Mouse (Mus musculus) neural tube, embryonic 14.5 days (tissue): Measurements from ENCODE around the gene Sf3b3. TPM values are rescaled to one million over a fixed set of nuclear protein-coding genes. Genes with fewer than 3 reads are reported as not detected.

Experiments used
- ATAC-seq: fragments of 200-750 bp; cut with Nextera tagmentation; 2 replicates; pipeline ENCODE4 v1.8.0; 2017; ENCODE audit warnings: low read depth, mild to moderate bottlenecking, moderate TSS enrichment, moderate library complexity
- H3K27ac ChIP-seq: fragments of 300-500 bp; sonication (generic); 2 replicates; pipeline ENCODE4 v1.5.1; 2014; ENCODE audit warnings: low read depth, mild to moderate bottlenecking, control low read depth, low read length, moderate library complexity, mixed read lengths
- H3K27me3 ChIP-seq: fragments of 300-500 bp; sonication (generic); 2 replicates; pipeline ENCODE4 v1.6.1; 2014; ENCODE audit warnings: low read length; ENCODE audit not compliant: control insufficient read depth, insufficient read depth
- H3K36me3 ChIP-seq: fragments of 300-500 bp; sonication (generic); 2 replicates; pipeline ENCODE4 v1.6.1; 2014; ENCODE audit warnings: low read length, mixed read lengths; ENCODE audit not compliant: control insufficient read depth, insufficient read depth
- H3K4me1 ChIP-seq: fragments of 300-500 bp; sonication (generic); 2 replicates; pipeline ENCODE4 v1.6.1; 2014; ENCODE audit warnings: low read length; ENCODE audit not compliant: control insufficient read depth, insufficient read depth
- H3K4me2 ChIP-seq: fragments of 300-500 bp; sonication (generic); 2 replicates; pipeline ENCODE4 v1.6.1; 2014; ENCODE audit warnings: mild to moderate bottlenecking, low read depth, low read length, control low read depth
- H3K4me3 ChIP-seq: fragments of 300-500 bp; sonication (generic); 2 replicates; pipeline ENCODE4 v1.5.1; 2014; ENCODE audit warnings: low read depth, low read length, control low read depth, mixed read lengths
- H3K9ac ChIP-seq: fragments of 300-500 bp; sonication (generic); replicated peaks from 2 replicates; pipeline ENCODE4 v1.6.1; 2014; ENCODE audit warnings: low read depth, mild to moderate bottlenecking, control low read depth, low read length, mixed read lengths
- H3K9me3 ChIP-seq: fragments of 300-500 bp; sonication (generic); 2 replicates; pipeline ENCODE4 v1.6.1; 2016; ENCODE audit warnings: low read length; ENCODE audit not compliant: control insufficient read depth
- WGBS: fragments of 180-500 bp; shearing (Covaris S2); extraction: QIAGEN DNeasy Blood & Tissue Kit; methylation state at CpG from one replicate; pipeline ENCODE4 v1.1.7; 2014; 5-methylcytosine and 5-hydroxymethylcytosine counted together
- polyA plus RNA-seq: library from polyadenylated mRNA; unstranded; fragments of >200 nt; fragmentation: Nextera tagmentation; extraction: Ambion mirVana; gene quantifications from 2 replicates; pipeline ENCODE4 v1.2.1, GENCODE M21; 2014

The Sf3b3 gene
- polyA plus RNA-seq, 1 experiment from 2014 or later = 87.3 TPM

GRCm38 (mm10) chr8:110813081-110813812 is 33.3 kb downstream of the Sf3b3 start:
- no peaks in the 10 kb centered on the region for H3K4me1 ChIP-seq
- ATAC-seq = no peak
- H3K36me3 ChIP-seq = peaks cover 96% of the 10 kb centered on the region
- H3K9me3 ChIP-seq = no peaks in the 10 kb centered on the region
- H3K27me3 ChIP-seq = no peaks in the 10 kb centered on the region
- H3K9ac ChIP-seq = no peak overlapping the region
- no peak overlapping the region for H3K4me3 ChIP-seq
- no peak overlapping the region for H3K4me2 ChIP-seq
- no peak overlapping the region for H3K27ac ChIP-seq
- WGBS = 95% methylated on average over 7 of the region's 7 CpGs

GRCm38 (mm10) chr8:110812349-110813080 is 34.1 kb downstream of the Sf3b3 start:
- 96% methylated on average over 7 of the region's 7 CpGs for WGBS
- peaks cover 88% of the 10 kb centered on the region for H3K36me3 ChIP-seq

GRCm38 (mm10) chr8:110811793-110812192 is 34.8 kb downstream of the Sf3b3 start:
- Histone ChIP-seq H3K27me3 (no peaks in the 10 kb centered on the region), H3K27ac (no peak overlapping the region), H3K36me3 (peaks cover 81% of the 10 kb centered on the region), H3K4me2 (no peak overlapping the region), H3K9me3 (no peaks in the 10 kb centered on the region), H3K9ac (no peak overlapping the region), H3K4me1 (no peaks in the 10 kb centered on the region), H3K4me3 (no peak overlapping the region)
- ATAC-seq = no peak
- 94% methylated on average over 7 of the region's 7 CpGs for WGBS

More at GRCm38 (mm10) chr8:110812349-110813080, 34.1 kb downstream of the Sf3b3 start:
- no peak for ATAC-seq
- Histone ChIP-seq H3K4me1 (no peaks in the 10 kb centered on the region), H3K9me3 (no peaks in the 10 kb centered on the region), H3K27ac (no peak overlapping the region), H3K4me3 (no peak overlapping the region), H3K4me2 (no peak overlapping the region), H3K27me3 (no peaks in the 10 kb centered on the region), H3K9ac (no peak overlapping the region)

- no peak overlapping the region for H3K9ac ChIP-seq
- peaks cover 74% of the 10 kb centered on the region for H3K36me3 ChIP-seq
- no peak overlapping the region for H3K4me3 ChIP-seq
- H3K9me3 ChIP-seq = no peaks in the 10 kb centered on the region
- H3K4me2 ChIP-seq = no peak overlapping the region
- H3K27me3 ChIP-seq = no peaks in the 10 kb centered on the region
- ATAC-seq = no peak
- no peak overlapping the region for H3K27ac ChIP-seq
- WGBS = 98% methylated on average over 3 of the region's 3 CpGs
- H3K4me1 ChIP-seq = no peaks in the 10 kb centered on the region
These were observed 35.5 kb downstream of the Sf3b3 start for GRCm38 (mm10) chr8:110811116-110811515.

- H3K4me2 ChIP-seq = no peak overlapping the region
These were observed 36.0 kb downstream of the Sf3b3 start for GRCm38 (mm10) chr8:110810481-110811065.

GRCm38 (mm10) chr8:110809831-110810230 is 36.8 kb downstream of the Sf3b3 start:
- Histone ChIP-seq H3K36me3 (peaks cover 62% of the 10 kb centered on the region), H3K4me3 (no peak overlapping the region), H3K4me1 (no peaks in the 10 kb centered on the region), H3K27me3 (no peaks in the 10 kb centered on the region), H3K27ac (no peak overlapping the region), H3K9ac (no peak overlapping the region), H3K4me2 (no peak overlapping the region), H3K9me3 (no peaks in the 10 kb centered on the region)
- ATAC-seq = no peak
- 64% methylated on average over 2 of the region's 2 CpGs for WGBS

More at GRCm38 (mm10) chr8:110810481-110811065, 36.0 kb downstream of the Sf3b3 start:
- no peaks in the 10 kb centered on the region for H3K27me3 ChIP-seq
- ATAC-seq = no peak
- H3K4me3 ChIP-seq = no peak overlapping the region
- H3K36me3 ChIP-seq = peaks cover 69% of the 10 kb centered on the region
- H3K9ac ChIP-seq = no peak overlapping the region
- no peaks in the 10 kb centered on the region for H3K9me3 ChIP-seq
- no peak overlapping the region for H3K27ac ChIP-seq
- H3K4me1 ChIP-seq = no peaks in the 10 kb centered on the region
- WGBS = 88% methylated on average over 7 of the region's 7 CpGs

- Histone ChIP-seq H3K4me2 (no peak overlapping the region), H3K4me3 (no peak overlapping the region), H3K27me3 (no peaks in the 10 kb centered on the region), H3K36me3 (peaks cover 51% of the 10 kb centered on the region), H3K9me3 (no peaks in the 10 kb centered on the region), H3K9ac (no peak overlapping the region), H3K4me1 (no peaks in the 10 kb centered on the region), H3K27ac (no peak overlapping the region)
- ATAC-seq = no peak
- WGBS = 65% methylated on average over 13 of the region's 13 CpGs
These were observed 37.8 kb downstream of the Sf3b3 start for GRCm38 (mm10) chr8:110808495-110809472.

GRCm38 (mm10) chr8:110806146-110806545 is 40.4 kb downstream of the Sf3b3 start:
- H3K4me3 ChIP-seq = no peak overlapping the region
- H3K36me3 ChIP-seq = peaks cover 25% of the 10 kb centered on the region
- H3K27ac ChIP-seq = no peak overlapping the region
- no peaks in the 10 kb centered on the region for H3K27me3 ChIP-seq
- no peaks in the 10 kb centered on the region for H3K9me3 ChIP-seq
- 96% methylated on average over 1 of the region's 1 CpGs for WGBS
- H3K4me1 ChIP-seq = no peaks in the 10 kb centered on the region
- ATAC-seq = no peak
- H3K4me2 ChIP-seq = no peak overlapping the region
- no peak overlapping the region for H3K9ac ChIP-seq
